In the genomic region with DNA sequence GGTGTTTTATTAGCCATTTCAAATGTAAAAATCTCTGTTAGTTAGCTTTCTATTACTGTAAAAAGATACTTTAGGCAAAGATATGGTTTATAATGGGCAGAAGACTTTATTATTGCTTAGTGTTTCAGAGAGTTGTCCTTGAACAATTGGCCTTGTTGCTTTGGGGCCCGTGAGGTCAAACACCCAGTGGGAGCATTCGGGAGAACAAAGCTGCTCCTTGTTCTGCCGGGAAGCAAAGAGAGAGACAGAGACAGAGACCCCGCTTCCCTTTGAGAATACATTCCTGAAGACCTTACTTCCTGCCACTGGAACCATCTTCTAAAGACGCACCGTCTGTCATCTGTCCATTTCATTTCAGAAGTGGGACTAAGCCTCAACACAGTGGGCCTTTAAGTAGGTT, we compare ENCODE assay signal across 24 mouse cellular contexts. TPM values are rescaled to one million over a fixed set of nuclear protein-coding genes. Genes with fewer than 3 reads are reported as not detected.
A peak's percentile ranks its signal among the peaks of the same experiment; 100 is the strongest.
DNase-seq lines count a peak whose midpoint lies in the region; ATAC-seq and TF ChIP-seq lines count a peak whose summit lies in the region.
"Had no signal": no experiment of that assay in that cellular context is flagged by ENCODE, and none has a peak within 500 bp of the region (broad histone marks: within the 10 kb centered on the region; RNA-seq: fewer than 3 reads in every experiment).

No protein-coding gene starts in this region.

- TF ChIP-seq CTCF in hindbrain, postnatal 0 days (IDR thresholded peaks at IDR 0.05; ENCODE audit: low read depth) = no peak

- H3K9me3 ChIP-seq in hindbrain, embryonic 10.5 days = no peaks in the 10 kb centered on the region
- no peaks in the 10 kb centered on the region for H3K9me3 ChIP-seq in hindbrain, postnatal 0 days (ENCODE audit: low read length)
- H3K9me3 ChIP-seq: hindbrain, embryonic 15.5 days; limb, embryonic 10.5 days; liver, embryonic 15.5 days; lung, embryonic 15.5 days; neural tube, embryonic 15.5 days had no signal

- H3K9ac ChIP-seq in hindbrain, postnatal 0 days (replicated peaks; ENCODE audit: low read length) = no peak overlapping the region
- H3K9ac ChIP-seq: forebrain, postnatal 0 days; hindbrain, embryonic 15.5 days; liver, embryonic 15.5 days; lung, embryonic 15.5 days; neural tube, embryonic 15.5 days had no signal

- H3K27me3 ChIP-seq in hindbrain, embryonic 10.5 days (ENCODE audit: insufficient read depth, poor library complexity, severe bottlenecking) = no peaks in the 10 kb centered on the region
- no peaks in the 10 kb centered on the region for H3K27me3 ChIP-seq in hindbrain, postnatal 0 days (ENCODE audit: insufficient read depth, low read length)
- H3K27me3 ChIP-seq: hindbrain, embryonic 15.5 days; liver, embryonic 15.5 days; lung, embryonic 15.5 days; neural tube, embryonic 15.5 days had no signal

- peak; percentile 36 for DNase-seq in hindbrain, embryonic 10.5 days (ENCODE audit: low spot score)
- DNase-seq in hindbrain, postnatal 0 days (ENCODE audit: low spot score) = no peak
- DNase-seq in ES-CJ7 (ENCODE audit: low read depth, low spot score) = peak; percentile 84
- DNase-seq in embryo, embryonic 10 days (ENCODE audit: low spot score) = peak; percentile 44
- peak; percentile 51 for DNase-seq in retina, postnatal 1 day
- DNase-seq in spleen, postnatal 4 days (ENCODE audit: low spot score in 2 of 2) = no peak
- DNase-seq in cerebellum, adult 8-10 months = no peak
- DNase-seq: adrenal gland, postnatal 25 days; cerebellum, adult 11-12 months; cerebellum, postnatal 14 days; forebrain, postnatal 0 days; kidney, postnatal 4 days; liver; lung, postnatal 36 days; right cerebral cortex, postnatal 14 days had no signal

- H3K27ac ChIP-seq in hindbrain, embryonic 10.5 days = peak overlapping the region; percentile 62; the same call in 1 of the 2 replicates
- H3K27ac ChIP-seq in hindbrain, postnatal 0 days = no peak overlapping the region
- H3K27ac ChIP-seq: hindbrain, embryonic 15.5 days; limb, embryonic 10.5 days; liver, embryonic 15.5 days; lung, embryonic 15.5 days; neural tube, embryonic 15.5 days had no signal

- H3K36me3 ChIP-seq in hindbrain, embryonic 10.5 days = no peaks in the 10 kb centered on the region
- no peaks in the 10 kb centered on the region for H3K36me3 ChIP-seq in hindbrain, postnatal 0 days (ENCODE audit: insufficient read depth, low read length)
- H3K36me3 ChIP-seq: hindbrain, embryonic 15.5 days; limb, embryonic 10.5 days; liver, embryonic 15.5 days; lung, embryonic 15.5 days; neural tube, embryonic 15.5 days had no signal

- H3K4me2 ChIP-seq in hindbrain, postnatal 0 days (ENCODE audit: low read depth, low read length) = no peak overlapping the region
- H3K4me2 ChIP-seq: hindbrain, embryonic 15.5 days; liver, embryonic 15.5 days; lung, embryonic 15.5 days; neural tube, embryonic 15.5 days had no signal

- peaks cover 20% of the 10 kb centered on the region for H3K4me1 ChIP-seq in hindbrain, embryonic 10.5 days (replicated peaks)
- H3K4me1 ChIP-seq in hindbrain, postnatal 0 days (ENCODE audit: insufficient read depth, low read length) = no peaks in the 10 kb centered on the region
- H3K4me1 ChIP-seq: hindbrain, embryonic 15.5 days; limb, embryonic 10.5 days; liver, embryonic 15.5 days; lung, embryonic 15.5 days; neural tube, embryonic 15.5 days had no signal

- WGBS in hindbrain, embryonic 10.5 days = 14% methylated on average over 6 of the region's 6 CpGs
- 16% methylated on average over 6 of the region's 6 CpGs for WGBS in hindbrain, postnatal 0 days

- no peak for ATAC-seq in hindbrain, postnatal 0 days
- ATAC-seq: CD4-positive, CD25-positive, alpha-beta regulatory T cell, adult 4 months; forebrain, postnatal 0 days; intestine, embryonic 16.5 days; midbrain, embryonic 16.5 days had no signal

- H3K4me3 ChIP-seq in hindbrain, embryonic 10.5 days = no peak overlapping the region
- no peak overlapping the region for H3K4me3 ChIP-seq in hindbrain, postnatal 0 days (ENCODE audit: low read length)
- H3K4me3 ChIP-seq: hindbrain, embryonic 15.5 days; limb, embryonic 10.5 days; liver, embryonic 15.5 days; lung, embryonic 15.5 days; myocyte; neural tube, embryonic 15.5 days had no signal

RNA-seq across cellular contexts. Expression of gene Sntb2, which starts 27.8 kb away (rescaled TPM):
- polyA plus RNA-seq in hindbrain, embryonic 10.5 days (2016; fragmentation: Nextera tagmentation; extraction: Ambion mirVana) = 9.2 and 9.7 TPM in 2 replicates
- 7.3 and 8.7 TPM in 2 replicates for total RNA-seq in hindbrain, postnatal 0 days (2014; rRNA removed)
- polyA plus RNA-seq in hindbrain, postnatal 0 days (2015; fragmentation: Nextera tagmentation; extraction: Ambion mirVana) = 4.6 and 6.0 TPM in 2 replicates

Comparison
In these comparisons a context has a peak if more than half of its experiments do, and no peak if none do; other contexts are left out.
1. DNase-seq: peak in hindbrain, embryonic 10.5 days (single experiment), ES-CJ7 (single experiment), embryo, embryonic 10 days (single experiment) and retina, postnatal 1 day (single experiment); none in hindbrain, postnatal 0 days (single experiment), spleen, postnatal 4 days (0 of 2) and cerebellum, adult 8-10 months (single experiment).